Mouse (Mus musculus) stomach, embryonic 16.5 days (tissue): Measurements from ENCODE around the gene Hba-a1. TPM values are rescaled to one million over a fixed set of nuclear protein-coding genes. Genes with fewer than 3 reads are reported as not detected.
A peak's percentile ranks its signal among the peaks of the same experiment; 100 is the strongest.
"Not testable (repeated sequence)": the region's sequence is repeated elsewhere in the genome, so short reads cannot be mapped to it uniquely, and the experiment has no call there.

ENCODE experiments used
- ATAC-seq: fragments of 200-750 bp; cut with Nextera tagmentation; 2 replicates; pipeline ENCODE4 v1.8.0; 2017; ENCODE audit warnings: moderate number of reproducible peaks, moderate TSS enrichment; ENCODE audit not compliant: insufficient read depth, low FRiP score
- H3K27ac ChIP-seq: fragments of 300-500 bp; sonication (generic); 2 replicates; pipeline ENCODE4 v1.5.1; 2014; ENCODE audit warnings: low read length
- H3K27me3 ChIP-seq: fragments of 300-500 bp; sonication (generic); 2 replicates; pipeline ENCODE4 v1.6.1; 2014; ENCODE audit warnings: low read length, control low read depth, mixed read lengths; ENCODE audit not compliant: control insufficient read depth, insufficient read depth
- H3K36me3 ChIP-seq: fragments of 300-500 bp; sonication (generic); 2 replicates; pipeline ENCODE4 v1.6.1; 2014; ENCODE audit warnings: low read length; ENCODE audit not compliant: control insufficient read depth, insufficient read depth
- H3K4me1 ChIP-seq: fragments of 300-500 bp; sonication (generic); 2 replicates; pipeline ENCODE4 v1.6.1; 2014; ENCODE audit warnings: low read length, control low read depth, mixed read lengths; ENCODE audit not compliant: control insufficient read depth, insufficient read depth
- H3K4me2 ChIP-seq: fragments of 300-500 bp; sonication (generic); 2 replicates; pipeline ENCODE4 v1.6.1; 2014; ENCODE audit warnings: low read depth, low read length, mixed read lengths
- H3K4me3 ChIP-seq: fragments of 300-500 bp; sonication (generic); replicated peaks from 2 replicates; pipeline ENCODE4 v1.5.1; 2014; ENCODE audit warnings: mild to moderate bottlenecking, low read length
- H3K9ac ChIP-seq: fragments of 300-500 bp; sonication (generic); 2 replicates; pipeline ENCODE4 v1.6.1; 2014; ENCODE audit warnings: low read length
- H3K9me3 ChIP-seq: fragments of 300-500 bp; sonication (generic); replicated peaks from 2 replicates; pipeline ENCODE4 v1.6.1; 2016; ENCODE audit warnings: low read length, control low read depth; ENCODE audit not compliant: control insufficient read depth
- WGBS: fragments of 180-500 bp; shearing (Covaris S2); extraction: QIAGEN DNeasy Blood & Tissue Kit; methylation state at CpG from one replicate; pipeline ENCODE4 v1.1.7; 2014; 5-methylcytosine and 5-hydroxymethylcytosine counted together
- polyA plus RNA-seq: library from polyadenylated mRNA; unstranded; fragments of >200 nt; fragmentation: Nextera tagmentation; extraction: Ambion mirVana; gene quantifications from 2 replicates; pipeline ENCODE4 v1.2.1, GENCODE M21; 2015

Gene Hba-a1
- polyA plus RNA-seq, 1 experiment from 2014 or later = 5,672 TPM

GRCm38 (mm10) chr11:32298532-32298918, 15.2 kb downstream of the Hba-a1 start:
- Histone ChIP-seq H3K36me3 (no peaks in the 10 kb centered on the region), H3K9me3 (no peaks in the 10 kb centered on the region), H3K4me1 (no peaks in the 10 kb centered on the region), H3K4me3 (no peak overlapping the region), H3K27ac (no peak overlapping the region), H3K27me3 (0 out of 2 replicates have a peak, but pooled peaks cover 4% of the 10 kb centered on the region), H3K9ac (no peak overlapping the region), H3K4me2 (no peak overlapping the region)
- WGBS = 92% methylated on average over 2 of the region's 2 CpGs
- ATAC-seq = no peak

GRCm38 (mm10) chr11:32299865-32300264, 16.6 kb downstream of the Hba-a1 start, which contains the start of gene Hbq1a:
Hbq1a (plus strand) TSS chr11:32300069.
- H3K4me2 ChIP-seq = peak within 1 kb of the TSS; percentile 49
- ATAC-seq = peak; percentile 49; the same call in 1 of the 2 replicates
- 4% methylated on average over 16 of the region's 16 CpGs for WGBS

GRCm38 (mm10) chr11:32300279-32301267, 17.3 kb downstream of the Hba-a1 start:
- H3K9me3 ChIP-seq = no peaks in the 10 kb centered on the region

More at GRCm38 (mm10) chr11:32299865-32300264, 16.6 kb downstream of the Hba-a1 start, which contains the start of gene Hbq1a:
- H3K27me3 ChIP-seq, H3K9ac ChIP-seq, H3K9me3 ChIP-seq, H3K4me1 ChIP-seq, H3K27ac ChIP-seq, H3K36me3 ChIP-seq: not testable (repeated sequence)
- H3K4me3 ChIP-seq = peak within 1 kb of the TSS; percentile 13; the same call in 1 of the 2 replicates

GRCm38 (mm10) chr11:32301506-32301905, 18.2 kb downstream of the Hba-a1 start:
- no peaks in the 10 kb centered on the region for H3K36me3 ChIP-seq
- no peak for ATAC-seq
- H3K4me2 ChIP-seq = no peak overlapping the region
- no peak overlapping the region for H3K9ac ChIP-seq
- 68% methylated on average over 1 of the region's 1 CpGs for WGBS
- no peaks in the 10 kb centered on the region for H3K4me1 ChIP-seq
- no peak overlapping the region for H3K27ac ChIP-seq
- no peak overlapping the region for H3K4me3 ChIP-seq
- H3K9me3 ChIP-seq = no peaks in the 10 kb centered on the region
- H3K27me3 ChIP-seq = 0 out of 2 replicates have a peak, but pooled peaks cover 4% of the 10 kb centered on the region

More at GRCm38 (mm10) chr11:32300279-32301267, 17.3 kb downstream of the Hba-a1 start:
- WGBS = 53% methylated on average over 14 of the region's 17 CpGs
- 0 out of 2 replicates have a peak, but pooled peaks cover 4% of the 10 kb centered on the region for H3K27me3 ChIP-seq
- no peak overlapping the region for H3K27ac ChIP-seq
- no peaks in the 10 kb centered on the region for H3K4me1 ChIP-seq
- no peaks in the 10 kb centered on the region for H3K36me3 ChIP-seq
- peak overlapping the region; percentile 49 for H3K4me2 ChIP-seq
- no peak for ATAC-seq
- H3K4me3 ChIP-seq = no peak overlapping the region
- no peak overlapping the region for H3K9ac ChIP-seq

- 0 out of 2 replicates have a peak, but pooled peaks cover 4% of the 10 kb centered on the region for H3K27me3 ChIP-seq
- H3K4me3 ChIP-seq = no peak overlapping the region
- H3K27ac ChIP-seq = no peak overlapping the region
- no peaks in the 10 kb centered on the region for H3K36me3 ChIP-seq
- no peak overlapping the region for H3K4me2 ChIP-seq
- H3K4me1 ChIP-seq = no peaks in the 10 kb centered on the region
- no peak for ATAC-seq
- H3K9ac ChIP-seq = no peak overlapping the region
- no peaks in the 10 kb centered on the region for H3K9me3 ChIP-seq
- whole genome bisulfite sequencing = 42% methylated on average over 2 of the region's 2 CpGs
Measured at GRCm38 (mm10) chr11:32302824-32303419, 19.6 kb downstream of the Hba-a1 start.

DNA sequence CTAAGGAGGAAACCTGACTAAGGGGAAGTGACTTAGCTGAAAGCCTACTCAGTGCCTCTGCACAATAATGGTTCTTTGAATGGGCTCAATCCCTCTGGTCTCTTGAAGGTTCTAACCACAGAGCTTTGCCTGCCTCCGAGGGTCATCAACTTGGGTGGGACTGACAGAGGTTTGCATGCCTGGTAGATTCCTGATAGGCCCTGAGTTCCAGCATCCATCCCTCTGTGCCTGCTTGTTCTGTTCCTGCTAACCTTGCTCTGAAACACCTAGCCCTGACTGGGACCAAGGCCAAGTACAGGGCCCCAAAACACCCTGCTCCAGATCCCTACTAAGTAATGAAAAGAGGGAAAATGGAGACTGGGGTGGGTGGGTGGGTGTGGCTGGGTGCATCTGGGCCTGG, 20.1 kb downstream of the Hba-a1 start:
- Histone ChIP-seq H3K4me2 (no peak overlapping the region), H3K27me3 (0 out of 2 replicates have a peak, but pooled peaks cover 4% of the 10 kb centered on the region), H3K9me3 (no peaks in the 10 kb centered on the region), H3K27ac (no peak overlapping the region), H3K4me3 (no peak overlapping the region), H3K4me1 (no peaks in the 10 kb centered on the region), H3K9ac (no peak overlapping the region), H3K36me3 (no peaks in the 10 kb centered on the region)
- ATAC-seq = no peak
- 70% methylated on average over 1 of the region's 1 CpGs for WGBS

DNA sequence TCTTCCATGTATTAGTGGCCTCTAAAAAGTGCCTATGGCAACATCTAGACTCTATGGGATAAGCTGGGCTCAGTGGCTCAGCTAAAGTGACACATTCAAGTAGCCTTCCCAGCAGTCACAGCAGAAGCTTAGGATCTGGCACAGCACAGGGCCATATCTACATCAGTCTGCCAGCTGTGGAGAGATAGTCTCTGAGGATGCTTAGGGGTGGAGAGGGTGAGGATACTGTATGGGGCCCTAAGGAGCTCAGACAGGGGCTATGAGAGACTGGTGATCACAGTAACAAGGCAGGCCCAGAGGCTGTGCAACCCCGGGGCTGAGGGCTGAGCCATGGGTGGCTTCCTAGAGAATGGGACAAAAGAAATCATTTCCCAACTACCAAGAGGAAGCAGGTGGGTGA, 23.7 kb downstream of the Hba-a1 start:
- Histone ChIP-seq H3K9me3 (no peaks in the 10 kb centered on the region), H3K4me1 (no peaks in the 10 kb centered on the region), H3K4me3 (no peak overlapping the region), H3K9ac (no peak overlapping the region), H3K27me3 (no peaks in the 10 kb centered on the region), H3K36me3 (no peaks in the 10 kb centered on the region), H3K27ac (no peak overlapping the region), H3K4me2 (no peak overlapping the region)
- no peak for ATAC-seq
- WGBS = 70% methylated on average over 1 of the region's 1 CpGs

DNA sequence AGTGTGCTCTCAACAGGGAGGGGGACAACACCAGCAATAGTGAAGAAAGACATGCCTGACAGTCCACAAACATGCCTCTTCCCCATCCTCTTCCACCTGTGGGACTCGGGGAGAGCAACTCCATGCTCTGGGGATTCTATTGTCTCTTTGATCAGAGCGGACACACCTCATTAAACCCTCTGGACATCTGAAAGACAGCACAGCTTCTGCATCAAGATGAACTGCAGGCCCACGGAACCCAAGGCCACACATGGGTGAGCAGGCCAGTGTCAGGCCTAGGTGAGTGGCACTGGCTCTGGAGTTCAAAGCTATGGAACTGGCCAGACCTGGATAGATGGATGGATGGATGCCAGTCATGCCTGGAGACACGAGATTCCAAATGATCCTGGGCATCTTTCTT, 26.1 kb downstream of the Hba-a1 start:
- Histone ChIP-seq H3K27ac (no peak overlapping the region), H3K4me1 (no peaks in the 10 kb centered on the region), H3K27me3 (no peaks in the 10 kb centered on the region), H3K4me2 (no peak overlapping the region), H3K9ac (no peak overlapping the region), H3K9me3 (no peaks in the 10 kb centered on the region), H3K4me3 (no peak overlapping the region), H3K36me3 (no peaks in the 10 kb centered on the region)
- 70% methylated on average over 4 of the region's 4 CpGs for WGBS
- ATAC-seq = no peak

- no peak for ATAC-seq
- WGBS = 64% methylated on average over 3 of the region's 3 CpGs
- Histone ChIP-seq H3K27ac (no peak overlapping the region), H3K4me3 (no peak overlapping the region), H3K9me3 (no peaks in the 10 kb centered on the region), H3K27me3 (no peaks in the 10 kb centered on the region), H3K4me2 (no peak overlapping the region), H3K36me3 (no peaks in the 10 kb centered on the region), H3K4me1 (no peaks in the 10 kb centered on the region), H3K9ac (no peak overlapping the region)
Measured at GRCm38 (mm10) chr11:32309928-32310327, 26.6 kb downstream of the Hba-a1 start.
